Mouse (Mus musculus): ENCODE data around the gene Rnf149.

DNA sequence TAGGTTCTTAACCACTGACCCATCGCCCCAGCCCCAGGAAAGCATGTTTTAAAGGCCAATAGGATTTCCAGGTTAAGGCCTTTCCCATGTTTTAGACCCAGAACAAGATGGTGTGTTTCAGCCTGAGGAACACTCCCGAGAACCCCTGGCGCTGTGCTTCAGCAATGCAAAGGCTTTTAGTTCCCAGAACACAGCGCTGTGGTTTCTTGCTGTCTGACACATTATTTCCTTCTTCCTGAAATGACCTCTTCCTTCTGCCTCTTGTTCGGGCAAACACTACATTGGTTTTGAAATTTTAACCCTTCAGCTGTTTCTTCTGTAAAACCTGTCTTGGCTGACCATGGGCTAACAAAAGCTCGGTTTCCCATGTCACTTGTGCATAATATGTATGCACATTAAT is 1.9 kb upstream of the Rnf149 start:
- TF ChIP-seq CTCF (IDR thresholded peaks at IDR 0.05; ENCODE audit: insufficient read depth, low read length) (no peak), POLR2A (IDR thresholded peaks at IDR 0.05; ENCODE audit: borderline replicate concordance, extremely low read depth, low read depth, low read length) (no peak)

All from lung, adult 2 months (tissue).